Mouse (Mus musculus) gastrocnemius, postnatal 4 days (tissue): ENCODE data around the gene Megf11. TPM values are rescaled to one million over a fixed set of nuclear protein-coding genes. Genes with fewer than 3 reads are reported as not detected.

Source experiments
- DNase-seq, 2 experiments: peaks; one replicate each; pipeline ENCODE4 v3.0.0; 2021 to 2022; ENCODE audit warnings: low spot score in 2 of 2, mixed read lengths in 2 of 2
- total RNA-seq, 2 experiments: library from RNA; stranded (reverse); gene quantifications; 2 replicates each; pipeline ENCODE4 v1.2.3; 2021

Gene Megf11
- total RNA-seq, 2 experiments from 2014 or later = 0.71 to 1.1 TPM

- DNase-seq = no peak
Measured at GRCm38 (mm10) chr9:64519921-64520746, 134.7 kb downstream of the Megf11 start.

- no peak for DNase-seq
Measured at GRCm38 (mm10) chr9:64520747-64521283, 135.4 kb downstream of the Megf11 start.

- no peak for DNase-seq
Measured at GRCm38 (mm10) chr9:64523264-64524045, 138.0 kb downstream of the Megf11 start.

- no peak for DNase-seq
Measured at GRCm38 (mm10) chr9:64528061-64528460, 142.6 kb downstream of the Megf11 start.

- no peak for DNase-seq
Measured at GRCm38 (mm10) chr9:64528595-64528994, 143.2 kb downstream of the Megf11 start.

GRCm38 (mm10) chr9:64531935-64532334 lies 146.5 kb downstream of the Megf11 start:
- no peak for DNase-seq

GRCm38 (mm10) chr9:64532711-64533242 lies 147.4 kb downstream of the Megf11 start:
- no peak for DNase-seq

- no peak for DNase-seq
Measured at GRCm38 (mm10) chr9:64533488-64534119, 148.2 kb downstream of the Megf11 start.

- DNase-seq = no peak
Measured at GRCm38 (mm10) chr9:64534313-64534712, 148.9 kb downstream of the Megf11 start.

- DNase-seq = no peak
Measured at GRCm38 (mm10) chr9:64534856-64535539, 149.6 kb downstream of the Megf11 start.

GRCm38 (mm10) chr9:64537821-64538220 lies 152.4 kb downstream of the Megf11 start:
- no peak for DNase-seq

GRCm38 (mm10) chr9:64542246-64542645 lies 156.8 kb downstream of the Megf11 start:
- DNase-seq = no peak

GRCm38 (mm10) chr9:64543125-64543524 lies 157.7 kb downstream of the Megf11 start:
- no peak for DNase-seq

GRCm38 (mm10) chr9:64546344-64546991 lies 161.0 kb downstream of the Megf11 start:
- DNase-seq = no peak

GRCm38 (mm10) chr9:64548332-64548731 lies 162.9 kb downstream of the Megf11 start:
- no peak for DNase-seq

- DNase-seq = no peak
Measured at GRCm38 (mm10) chr9:64551307-64551706, 165.9 kb downstream of the Megf11 start.

GRCm38 (mm10) chr9:64552046-64552445 lies 166.6 kb downstream of the Megf11 start:
- no peak for DNase-seq

- no peak for DNase-seq
Measured at GRCm38 (mm10) chr9:64553441-64553840, 168.0 kb downstream of the Megf11 start.

GRCm38 (mm10) chr9:64555620-64556019 lies 170.2 kb downstream of the Megf11 start:
- DNase-seq = no peak

- DNase-seq = no peak
Measured at GRCm38 (mm10) chr9:64557110-64557745, 171.8 kb downstream of the Megf11 start.
